ENCODE assay signal across 11 mouse cellular contexts in genomic region chr11:85739266-85739977, GRCm38 (mm10).
A peak's percentile ranks its signal among the peaks of the same experiment; 100 is the strongest.
DNase-seq lines count a peak whose midpoint lies in the region; ATAC-seq and TF ChIP-seq lines count a peak whose summit lies in the region.
"Had no signal": no experiment of that assay in that cellular context is flagged by ENCODE, and none has a peak within 500 bp of the region (broad histone marks: within the 10 kb centered on the region; RNA-seq: fewer than 3 reads in every experiment).

No protein-coding gene starts in this region.

- no peak overlapping the region for H3K4me3 ChIP-seq in heart, postnatal 0 days (ENCODE audit: low read depth, low read length)
- H3K4me3 ChIP-seq: erythroblast, embryonic 14.5 days had no signal

- 27% methylated on average over 6 of the region's 6 CpGs for WGBS in heart, postnatal 0 days

- peaks cover 13% of the 10 kb centered on the region for H3K4me1 ChIP-seq in heart, postnatal 0 days (ENCODE audit: control insufficient read depth, insufficient read depth)

- intact Hi-C loops in heart, postnatal 25 days (cut with DNase I) = no loop called here

- ATAC-seq in heart, postnatal 0 days (ENCODE audit: insufficient read depth, low read depth) = 0 out of 2 replicates have a peak, but pooled peaks have one; percentile 20
- ATAC-seq in erythroblast, adult 5-6 weeks (replicated peaks; ENCODE audit: low FRiP score, poor library complexity, severe bottlenecking) = no peak

- no peak for TF ChIP-seq EP300 in heart, postnatal 0 days (IDR thresholded peaks at IDR 0.05; ENCODE audit: low read depth)

- no peaks in the 10 kb centered on the region for H3K9me3 ChIP-seq in heart, postnatal 0 days (replicated peaks; ENCODE audit: control insufficient read depth, low read length)

- TF ChIP-seq POLR2A in brain, embryonic 14.5 days (IDR thresholded peaks at IDR 0.05; ENCODE audit: borderline replicate concordance, extremely low read depth, insufficient read depth, insufficient read length, poor library complexity, severe bottlenecking) = no peak

- TF ChIP-seq CTCF in brain, embryonic 14.5 days (IDR thresholded peaks at IDR 0.05; ENCODE audit: borderline replicate concordance, extremely low read depth, insufficient read depth, insufficient read length) = no peak
- TF ChIP-seq CTCF in heart, postnatal 0 days (IDR thresholded peaks at IDR 0.05; ENCODE audit: low read depth) = no peak

- peak; percentile 32 to 33 for DNase-seq in heart, adult 18-20 months
- no peak for DNase-seq in heart, postnatal 25 days (ENCODE audit: low spot score)
- DNase-seq in brain, embryonic 14.5 days (ENCODE audit: low read depth) = peak; percentile 19
- no peak for DNase-seq in heart, postnatal 0 days (ENCODE audit: low spot score)
- peak; percentile 81 for DNase-seq in lung, postnatal 10 days
- no peak for DNase-seq in adrenal gland, postnatal 4 days (ENCODE audit: low spot score in 2 of 2)
- DNase-seq in cerebellum, postnatal 10 days = no peak
- DNase-seq: adrenal gland, adult 8-10 months had no signal

- H3K9ac ChIP-seq in heart, postnatal 0 days (replicated peaks; ENCODE audit: low read depth, low read length) = no peak overlapping the region

- peak overlapping the region; percentile 11; the same call in 1 of the 2 replicates for H3K27ac ChIP-seq in heart, postnatal 0 days (ENCODE audit: low read depth)

- H3K4me2 ChIP-seq in heart, postnatal 0 days (ENCODE audit: low read depth, low read length) = no peak overlapping the region
- H3K4me2 ChIP-seq: midbrain, embryonic 11.5 days had no signal

- H3K36me3 ChIP-seq in heart, postnatal 0 days (replicated peaks; ENCODE audit: control insufficient read depth, insufficient read depth, low read length) = no peaks in the 10 kb centered on the region

- H3K27me3 ChIP-seq in heart, postnatal 0 days (ENCODE audit: control insufficient read depth, insufficient read depth, low read length) = no peaks in the 10 kb centered on the region

Comparison
In these comparisons a context has a peak if more than half of its experiments do, and no peak if none do; other contexts are left out.
1. DNase-seq: peak in heart, adult 18-20 months (2 of 2), brain, embryonic 14.5 days (single experiment) and lung, postnatal 10 days (single experiment); none in heart, postnatal 25 days (single experiment), heart, postnatal 0 days (single experiment), adrenal gland, postnatal 4 days (0 of 2) and cerebellum, postnatal 10 days (0 of 2).